Mouse (Mus musculus): ENCODE data around the gene Rps6ka1.
"Not testable (repeated sequence)": the region's sequence is repeated elsewhere in the genome, so short reads cannot be mapped to it uniquely, and the experiment has no call there.

Rps6ka1 gene

GRCm38 (mm10) chr4:133887672-133888453 lies at the start of gene Rps6ka1:
Gene Rps6ka1 (minus strand): TSS chr4:133887797.
- DNase-seq = peak; percentile 77

GRCm38 (mm10) chr4:133931785-133932184 lies 44.2 kb upstream of the Rps6ka1 start:
- DNase-seq = no peak

- DNase-seq = no peak
Measured at GRCm38 (mm10) chr4:133931349-133931748, 43.8 kb upstream of the Rps6ka1 start.

- no peak for DNase-seq
Measured at GRCm38 (mm10) chr4:133929278-133929670, 41.7 kb upstream of the Rps6ka1 start.

DNA sequence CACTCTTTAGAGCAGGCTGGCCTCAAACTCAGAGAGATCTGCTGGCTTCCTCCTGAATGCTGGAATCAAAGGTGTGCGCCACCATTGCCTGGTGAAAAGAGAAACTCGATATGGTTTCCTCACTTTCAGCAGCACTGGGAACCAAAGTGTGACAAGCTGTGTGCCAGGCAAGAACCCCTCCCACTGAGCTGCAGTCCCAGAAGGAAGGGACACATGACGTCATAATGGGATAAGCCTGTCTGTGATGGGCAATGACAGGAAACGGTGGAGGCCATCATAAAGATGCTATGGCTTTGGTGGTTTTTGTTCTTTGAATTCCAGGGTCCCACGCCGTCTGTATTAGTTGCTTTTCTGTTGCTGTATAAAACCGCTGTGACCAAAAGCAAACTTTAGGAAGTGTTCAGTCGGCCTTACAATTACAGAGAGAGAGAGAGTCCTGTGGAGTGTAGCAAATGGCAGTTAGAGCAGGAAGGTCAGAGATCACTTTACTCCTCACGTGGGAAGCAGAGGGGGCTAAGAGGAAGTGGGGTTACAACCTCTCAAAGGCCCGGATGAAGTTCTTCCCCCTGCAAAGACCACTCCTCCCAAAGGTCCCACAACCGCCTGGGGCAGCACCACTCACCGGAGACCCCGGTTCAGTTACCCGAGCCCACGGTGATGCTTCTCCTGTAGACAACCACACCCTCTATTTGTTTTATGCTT lies 41.1 kb upstream of the Rps6ka1 start:
- no peak for DNase-seq

GRCm38 (mm10) chr4:133925204-133925603 lies 37.6 kb upstream of the Rps6ka1 start:
- DNase-seq = no peak

- no peak for DNase-seq
Measured at GRCm38 (mm10) chr4:133923743-133924142, 36.1 kb upstream of the Rps6ka1 start.

- not testable (repeated sequence) for DNase-seq
Measured at GRCm38 (mm10) chr4:133918093-133918825, 30.7 kb upstream of the Rps6ka1 start.

GRCm38 (mm10) chr4:133911983-133912382 lies 24.4 kb upstream of the Rps6ka1 start:
- no peak for DNase-seq

DNA sequence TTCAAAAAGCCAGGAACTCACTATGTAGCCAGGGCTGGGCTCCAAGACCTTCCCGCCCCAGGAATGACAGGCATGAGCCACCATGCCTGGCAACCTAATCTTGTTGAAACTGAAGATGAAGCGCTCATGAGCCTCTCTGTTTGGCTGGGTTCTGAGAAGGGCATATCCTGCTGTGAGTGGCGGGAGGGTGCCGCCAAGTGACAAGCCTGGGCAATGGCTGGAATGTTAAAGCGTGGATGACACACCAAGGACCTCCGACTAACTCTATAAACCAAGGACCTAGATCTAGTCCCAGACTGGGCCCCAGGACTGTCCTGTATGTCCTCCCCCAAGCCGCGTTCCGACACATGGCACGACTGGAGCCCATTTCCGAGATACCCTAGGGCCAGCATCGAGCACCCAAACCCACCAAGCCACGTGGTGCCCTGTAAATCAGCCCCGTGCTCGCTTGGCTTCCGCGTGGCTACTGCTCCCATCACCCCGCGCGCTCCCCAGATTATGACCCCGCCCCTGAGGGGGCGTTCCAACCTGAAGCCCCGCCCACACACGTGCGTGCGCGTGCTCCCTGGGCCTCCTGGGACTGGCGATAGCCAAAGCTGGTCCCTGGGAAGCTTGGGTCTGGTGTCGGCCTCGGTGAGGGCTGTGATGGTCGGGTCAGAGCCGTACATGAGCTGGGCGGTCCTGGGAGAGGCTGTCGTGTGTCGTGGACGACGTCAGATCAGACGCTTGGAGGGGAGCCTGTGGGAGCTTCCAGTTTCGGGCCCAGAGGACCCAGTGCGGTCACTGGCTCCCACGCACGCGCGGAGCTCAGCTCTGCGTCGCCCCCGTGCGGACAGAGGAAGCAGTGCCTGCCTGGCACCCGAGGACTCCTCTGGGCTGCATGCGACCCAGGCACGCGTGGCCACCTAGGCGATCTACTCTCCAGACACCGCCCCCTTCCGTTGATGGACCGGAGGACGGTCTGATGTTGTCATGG lies 22.9 kb upstream of the Rps6ka1 start:
- peak; percentile 96 for DNase-seq

- no peak for DNase-seq
Measured at GRCm38 (mm10) chr4:133908051-133908450, 20.5 kb upstream of the Rps6ka1 start.

GRCm38 (mm10) chr4:133907086-133907485 lies 19.5 kb upstream of the Rps6ka1 start:
- DNase-seq = no peak

DNA sequence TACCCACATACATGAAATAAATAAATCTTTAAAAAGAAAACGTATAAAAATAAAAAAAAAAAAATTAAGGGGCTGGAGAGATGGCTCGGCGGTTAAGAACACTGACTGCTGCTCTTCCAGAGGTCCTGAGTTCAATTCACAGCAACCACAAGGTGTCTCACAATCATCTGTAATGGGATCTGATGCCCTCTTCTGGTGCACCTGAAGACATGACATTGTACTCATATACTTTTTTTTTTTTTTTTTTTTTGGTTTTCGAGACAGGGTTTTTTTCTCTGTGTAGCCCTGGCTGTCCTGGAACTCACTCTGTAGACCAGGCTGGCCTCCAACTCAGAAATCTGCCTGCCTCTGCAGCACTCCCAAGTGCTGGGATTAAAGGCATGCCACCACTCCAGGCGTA lies 18.7 kb upstream of the Rps6ka1 start:
- not testable (repeated sequence) for DNase-seq

- DNase-seq = no peak
Measured at GRCm38 (mm10) chr4:133905167-133905566, 17.6 kb upstream of the Rps6ka1 start.

DNA sequence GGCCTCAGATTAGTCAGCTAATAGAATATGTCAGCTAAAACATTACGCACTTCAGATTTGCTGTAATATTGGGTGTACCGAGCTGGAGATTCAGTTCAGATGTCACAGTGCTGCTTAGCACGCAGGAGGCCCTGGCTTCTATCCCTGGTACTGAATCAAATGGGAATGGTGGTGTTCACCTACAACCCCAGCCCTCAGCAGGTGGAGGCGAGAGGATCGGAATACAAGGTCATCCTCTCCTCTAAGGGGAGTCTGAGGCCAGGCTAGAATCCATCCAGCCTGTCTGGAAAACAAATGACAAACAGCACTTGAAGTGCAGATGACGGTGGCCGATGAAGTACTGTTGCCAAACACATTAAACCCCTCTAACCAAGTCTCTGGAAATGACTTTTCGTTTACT lies 16.7 kb upstream of the Rps6ka1 start:
- no peak for DNase-seq

DNA sequence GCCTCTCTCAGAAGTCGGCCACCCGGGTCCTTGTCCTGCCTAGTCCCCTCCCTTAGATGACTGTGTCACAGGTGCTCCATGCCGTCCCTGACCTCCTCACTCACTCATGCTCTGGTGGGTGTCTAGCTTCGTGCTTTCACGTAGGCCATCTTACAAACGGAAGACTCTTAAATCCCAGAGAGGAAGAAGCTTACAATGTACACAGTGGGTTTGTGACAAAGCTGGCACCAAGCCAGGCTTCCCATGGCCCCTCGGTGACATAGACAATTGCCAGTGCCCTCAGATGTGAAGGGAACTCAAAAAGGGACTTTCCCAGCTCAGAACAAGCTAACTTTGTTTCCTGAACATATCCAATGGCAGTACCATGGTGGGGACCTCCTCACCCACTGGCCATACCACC lies 15.8 kb upstream of the Rps6ka1 start:
- no peak for DNase-seq

DNA sequence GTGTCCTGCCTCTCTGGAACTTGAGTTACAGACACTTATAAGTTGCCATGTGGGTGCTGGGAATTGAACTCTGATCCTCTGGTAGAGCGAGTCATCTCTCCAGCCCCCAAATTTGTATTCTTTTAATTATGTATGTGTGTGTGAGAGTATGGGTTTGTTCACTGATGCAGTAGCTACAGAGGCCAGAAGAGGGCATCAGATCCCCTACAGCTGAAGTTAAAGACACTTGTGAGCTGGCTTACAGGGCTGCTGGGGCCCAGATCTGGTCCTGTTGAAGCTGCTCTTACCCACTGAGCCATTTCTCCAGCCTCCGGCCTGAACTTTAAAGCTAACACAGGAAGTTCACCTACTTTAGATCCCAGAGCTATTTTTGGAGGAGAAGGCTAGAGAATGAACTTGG lies 14.9 kb upstream of the Rps6ka1 start:
- DNase-seq = no peak

GRCm38 (mm10) chr4:133900887-133901286 lies 13.3 kb upstream of the Rps6ka1 start:
- no peak for DNase-seq

DNA sequence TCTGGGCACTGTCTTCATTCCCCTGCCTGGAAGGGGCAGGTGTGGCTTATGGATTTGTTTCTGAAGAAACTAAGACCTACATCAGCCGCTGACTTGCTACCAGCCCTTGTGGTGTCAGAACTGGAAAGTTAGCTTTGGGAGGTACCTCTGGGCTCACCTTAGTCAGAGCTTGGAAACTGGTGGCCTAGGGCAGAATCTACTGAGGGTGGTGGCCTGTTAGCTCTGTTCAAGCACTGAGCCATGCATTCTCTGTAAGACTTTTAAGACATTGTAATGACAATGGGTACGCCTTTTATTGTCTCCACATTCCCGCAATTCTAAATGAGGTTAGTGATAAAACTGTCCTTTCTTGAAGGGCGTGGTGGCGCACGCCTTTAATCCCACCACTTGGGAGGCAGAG lies 12.8 kb upstream of the Rps6ka1 start:
- no peak for DNase-seq

GRCm38 (mm10) chr4:133899241-133899800 lies 11.7 kb upstream of the Rps6ka1 start:
- DNase-seq = no peak

DNA sequence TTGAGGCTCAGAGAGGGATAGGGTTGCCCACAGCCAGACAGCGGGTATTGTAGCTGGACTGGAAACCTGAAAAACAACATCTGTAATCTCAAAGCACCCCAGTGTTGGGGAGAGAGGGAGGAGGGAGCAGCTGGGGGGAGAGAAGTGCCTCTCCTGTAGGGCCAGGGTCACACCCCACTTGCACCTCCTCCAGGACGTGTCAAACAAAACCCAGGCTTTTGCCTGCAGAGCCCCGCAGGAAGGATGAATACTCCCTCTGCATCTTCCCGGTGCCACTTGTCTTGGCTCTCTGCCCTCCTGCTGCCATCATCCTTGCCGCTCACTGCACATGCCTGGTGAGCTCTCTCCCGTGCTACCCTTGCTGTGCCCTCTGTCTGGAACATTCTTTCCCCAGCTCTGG lies 10.6 kb upstream of the Rps6ka1 start:
- DNase-seq = no peak

- DNase-seq = peak; percentile 57
Measured at GRCm38 (mm10) chr4:133897431-133897891, 9.9 kb upstream of the Rps6ka1 start.
